Mouse (Mus musculus) midbrain, postnatal 0 days (tissue): ENCODE measurements around the gene Mllt6. TPM values are rescaled to one million over a fixed set of nuclear protein-coding genes. Genes with fewer than 3 reads are reported as not detected.
A peak's percentile ranks its signal among the peaks of the same experiment; 100 is the strongest.

ENCODE experiments used
- ATAC-seq: fragments of 200-750 bp; cut with Nextera tagmentation; 2 replicates; pipeline ENCODE4 v1.8.0; 2017; ENCODE audit warnings: moderate number of reproducible peaks, mild to moderate bottlenecking, moderate TSS enrichment, moderate library complexity; ENCODE audit not compliant: low FRiP score
- DNase-seq: peaks from one replicate; pipeline ENCODE4 v3.0.0-alpha.2; 2015; ENCODE audit warnings: low spot score
- H3K27ac ChIP-seq: fragments of 300-500 bp; sonication (generic); 2 replicates; pipeline ENCODE4 v1.5.1; 2014; ENCODE audit warnings: low read depth, mild to moderate bottlenecking, low read length, mixed read lengths
- H3K27me3 ChIP-seq: fragments of 300-500 bp; sonication (generic); 2 replicates; pipeline ENCODE4 v1.6.1; 2014; ENCODE audit warnings: low read length, control low read depth, mixed read lengths; ENCODE audit not compliant: insufficient read depth
- H3K36me3 ChIP-seq: fragments of 300-500 bp; sonication (generic); 2 replicates; pipeline ENCODE4 v1.6.1; 2014; ENCODE audit warnings: low read length, control low read depth, mixed read lengths; ENCODE audit not compliant: insufficient read depth
- H3K4me1 ChIP-seq: fragments of 300-500 bp; sonication (generic); 2 replicates; pipeline ENCODE4 v1.6.1; 2014; ENCODE audit warnings: mild to moderate bottlenecking, control low read depth, antibody characterized with exemption, low read length, mixed read lengths; ENCODE audit not compliant: insufficient read depth
- H3K4me2 ChIP-seq: fragments of 300-500 bp; sonication (generic); 2 replicates; pipeline ENCODE4 v1.6.1; 2014; ENCODE audit warnings: low read depth, mild to moderate bottlenecking, low read length, mixed read lengths; ENCODE audit not compliant: poor library complexity, severe bottlenecking
- H3K4me3 ChIP-seq: fragments of 300-500 bp; sonication (generic); 2 replicates; pipeline ENCODE4 v1.5.1; 2014; ENCODE audit warnings: low read depth, mild to moderate bottlenecking, low read length, moderate library complexity
- H3K9ac ChIP-seq: fragments of 300-500 bp; sonication (generic); replicated peaks from 2 replicates; pipeline ENCODE4 v1.6.1; 2014; ENCODE audit warnings: mild to moderate bottlenecking, low read length, moderate library complexity, mixed read lengths; ENCODE audit not compliant: poor library complexity, severe bottlenecking
- H3K9me3 ChIP-seq: fragments of 300-500 bp; sonication (generic); 2 replicates; pipeline ENCODE4 v1.6.1; 2016; ENCODE audit warnings: low read length, control low read depth
- CTCF ChIP-seq: IDR thresholded peaks from 2 replicates; pipeline ENCODE4 v1.5.1; 2016; ENCODE audit warnings: antibody characterized with exemption, mild to moderate bottlenecking
- WGBS: fragments of 180-500 bp; shearing (Covaris S2); extraction: QIAGEN DNeasy Blood & Tissue Kit; methylation state at CpG from one replicate; pipeline ENCODE4 v1.1.7; 2014; 5-methylcytosine and 5-hydroxymethylcytosine counted together
- polyA plus RNA-seq: library from polyadenylated mRNA; unstranded; fragments of >200 nt; fragmentation: Nextera tagmentation; extraction: Ambion mirVana; gene quantifications from 2 replicates; pipeline ENCODE4 v1.2.1, GENCODE M21; 2015
- total RNA-seq: library from RNA; depleted of rRNA; stranded (reverse); fragments of >200 nt; gene quantifications from 2 replicates; pipeline ENCODE4 v1.2.3, GENCODE M21; 2014

Gene Mllt6
- total and polyA plus RNA-seq, 2 experiments from 2014 or later, result 1.7 to 52.8 TPM

DNA sequence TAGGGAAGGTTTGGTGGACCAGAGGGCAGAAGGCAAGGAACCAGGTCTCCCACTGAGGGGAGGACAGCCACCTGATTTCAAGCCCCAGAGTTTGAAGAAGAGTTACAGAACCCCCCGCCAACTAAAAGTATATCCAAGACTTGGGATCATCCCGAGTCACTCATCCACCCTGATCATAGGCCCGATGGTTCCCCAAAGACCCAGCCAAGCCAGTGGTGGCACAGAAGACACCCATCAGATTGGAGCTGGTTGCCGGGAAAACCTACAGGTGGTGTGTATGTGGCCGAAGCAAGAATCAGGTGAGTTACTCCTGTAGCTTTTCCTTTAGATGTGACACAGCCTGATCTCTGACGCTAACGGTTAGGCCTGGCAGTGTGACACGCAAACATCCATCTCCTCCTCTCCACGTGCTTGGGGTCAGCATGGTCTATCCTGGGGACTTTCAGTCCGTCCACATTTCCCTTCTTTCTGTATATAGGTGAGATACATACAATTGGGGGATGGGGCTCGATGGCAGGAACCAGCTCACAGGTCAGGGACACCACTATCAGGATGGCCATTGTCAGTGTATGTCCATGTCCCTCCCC, 23.2 kb downstream of the Mllt6 start:
- DNase-seq, result no peak
- H3K4me3 ChIP-seq, result peak overlapping the region; percentile 38
- peak overlapping the region; percentile 91 for H3K4me2 ChIP-seq
- H3K27me3 ChIP-seq, result no peaks in the 10 kb centered on the region
- TF ChIP-seq CTCF, result no peak
- WGBS, result 71% methylated on average over 11 of the region's 11 CpGs
- peaks cover 30% of the 10 kb centered on the region for H3K36me3 ChIP-seq
- no peak overlapping the region for H3K27ac ChIP-seq
- no peak overlapping the region for H3K9ac ChIP-seq
- no peaks in the 10 kb centered on the region for H3K9me3 ChIP-seq
- no peak for ATAC-seq
- H3K4me1 ChIP-seq, result no peaks in the 10 kb centered on the region

DNA sequence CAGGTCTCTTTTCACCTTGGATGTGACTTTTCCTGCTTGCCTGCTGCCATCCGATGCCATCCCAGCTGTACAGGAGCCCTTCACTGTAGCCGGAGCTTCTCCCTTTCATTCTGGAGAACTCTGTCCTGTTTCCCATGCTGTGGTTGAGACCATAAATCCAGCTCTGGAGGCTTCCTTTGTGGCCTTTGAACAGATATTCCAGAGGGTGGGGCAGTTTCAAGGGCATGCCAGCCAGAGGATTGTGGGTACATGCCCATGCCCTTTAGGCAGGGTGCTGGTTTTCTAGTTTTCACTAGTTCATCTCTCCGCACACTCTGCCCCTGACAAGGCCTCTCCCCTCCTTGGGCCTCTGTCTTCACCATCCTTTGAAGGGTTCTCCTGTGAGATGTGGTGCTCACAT, 23.8 kb downstream of the Mllt6 start:
- peaks cover 33% of the 10 kb centered on the region for H3K36me3 ChIP-seq
- no peak for TF ChIP-seq CTCF
- no peak for DNase-seq
- no peak overlapping the region for H3K27ac ChIP-seq
- H3K4me3 ChIP-seq, result no peak overlapping the region
- H3K27me3 ChIP-seq, result no peaks in the 10 kb centered on the region
- no peak overlapping the region for H3K4me2 ChIP-seq
- H3K9me3 ChIP-seq, result no peaks in the 10 kb centered on the region
- 92% methylated on average over 3 of the region's 3 CpGs for WGBS
- ATAC-seq, result no peak
- no peak overlapping the region for H3K9ac ChIP-seq
- H3K4me1 ChIP-seq, result no peaks in the 10 kb centered on the region

GRCm38 (mm10) chr11:97689861-97690260, 26.6 kb downstream of the Mllt6 start:
- Histone ChIP-seq H3K36me3 (peaks cover 33% of the 10 kb centered on the region), H3K9ac (no peak overlapping the region), H3K27me3 (no peaks in the 10 kb centered on the region), H3K4me1 (peaks cover 5% of the 10 kb centered on the region), H3K4me3 (no peak overlapping the region), H3K4me2 (no peak overlapping the region), H3K27ac (no peak overlapping the region), H3K9me3 (no peaks in the 10 kb centered on the region)
- TF ChIP-seq CTCF, result peak; percentile 93
- WGBS, result 26% methylated on average over 10 of the region's 10 CpGs
- peak; percentile 76 for DNase-seq
- no peak for ATAC-seq

- TF ChIP-seq CTCF, result no peak
- H3K9ac ChIP-seq, result no peak overlapping the region
- no peak overlapping the region for H3K27ac ChIP-seq
- no peaks in the 10 kb centered on the region for H3K9me3 ChIP-seq
- DNase-seq (no peak), ATAC-seq (no peak)
- H3K4me2 ChIP-seq, result peak overlapping the region; percentile 49
- H3K27me3 ChIP-seq, result no peaks in the 10 kb centered on the region
- WGBS, result 79% methylated on average over 4 of the region's 4 CpGs
- no peak overlapping the region for H3K4me3 ChIP-seq
- H3K36me3 ChIP-seq, result peaks cover 29% of the 10 kb centered on the region
- peaks cover 25% of the 10 kb centered on the region for H3K4me1 ChIP-seq
Measured at GRCm38 (mm10) chr11:97694435-97694834, 31.2 kb downstream of the Mllt6 start.

DNA sequence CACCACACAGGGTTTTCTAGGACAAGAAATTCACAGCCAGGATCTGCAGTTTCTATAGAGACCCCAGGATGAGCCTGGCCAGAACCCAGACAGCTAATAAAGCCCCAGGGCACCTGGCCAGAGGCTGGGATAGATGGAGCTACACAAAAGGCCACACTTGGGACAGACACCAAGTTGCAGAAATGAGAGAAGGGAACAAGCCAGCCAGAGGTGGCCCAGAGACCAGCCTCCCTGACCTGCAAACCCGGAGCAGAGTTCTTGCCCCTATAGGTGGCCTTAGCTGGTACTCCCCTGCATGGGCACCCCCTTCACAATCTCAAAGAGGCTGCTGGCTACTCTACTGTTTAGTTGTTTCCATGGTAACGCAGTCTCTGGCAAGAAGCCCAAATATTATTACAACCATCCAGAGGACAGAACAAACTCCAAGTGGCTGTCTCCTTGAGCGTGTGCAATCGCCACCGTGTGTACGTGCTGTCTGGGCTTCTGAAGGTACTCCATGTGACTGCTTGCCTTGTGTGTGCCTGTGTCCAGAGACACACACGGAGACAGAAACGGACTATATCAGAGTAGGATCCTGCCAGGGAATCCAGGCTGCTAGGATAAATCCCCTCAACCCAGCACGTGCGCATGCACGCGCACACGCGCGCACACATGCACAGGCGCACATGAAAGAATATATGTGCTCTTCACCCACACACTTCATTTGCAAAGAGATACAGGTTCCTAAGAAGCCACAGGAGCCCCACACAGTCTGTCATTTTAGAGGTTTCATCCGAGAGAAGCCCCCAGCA, 31.9 kb downstream of the Mllt6 start:
- WGBS, result 20% methylated on average over 17 of the region's 17 CpGs
- no peak for TF ChIP-seq CTCF
- peak; percentile 91 for DNase-seq
- Histone ChIP-seq H3K36me3 (peaks cover 26% of the 10 kb centered on the region), H3K4me2 (peak overlapping the region; percentile 49), H3K9ac (peak overlapping the region; percentile 37), H3K4me3 (peak overlapping the region; percentile 19), H3K9me3 (no peaks in the 10 kb centered on the region), H3K27ac (peak overlapping the region; percentile 69), H3K27me3 (no peaks in the 10 kb centered on the region), H3K4me1 (peaks cover 25% of the 10 kb centered on the region)
- ATAC-seq, result peak; percentile 25; the same call in 1 of the 2 replicates
